Mouse (Mus musculus) hindbrain, embryonic 10.5 days (tissue): ENCODE results near the gene Cd48. TPM values are rescaled to one million over a fixed set of nuclear protein-coding genes. Genes with fewer than 3 reads are reported as not detected.

Experiments
- DNase-seq: peaks from one replicate; pipeline ENCODE4 v3.0.0-alpha.2; 2017; ENCODE audit warnings: low spot score
- H3K27ac ChIP-seq: fragments of 300-500 bp; sonication (generic); 2 replicates; pipeline ENCODE4 v1.5.1; 2016; ENCODE audit warnings: mild to moderate bottlenecking, moderate library complexity
- H3K27me3 ChIP-seq: fragments of 300-500 bp; sonication (generic); 2 replicates; pipeline ENCODE4 v1.6.1; 2016; ENCODE audit warnings: mild to moderate bottlenecking; ENCODE audit not compliant: poor library complexity, insufficient read depth, severe bottlenecking
- H3K36me3 ChIP-seq: fragments of 300-500 bp; sonication (generic); 2 replicates; pipeline ENCODE4 v1.6.1; 2016; ENCODE audit warnings: mild to moderate bottlenecking, moderate library complexity
- H3K4me1 ChIP-seq: fragments of 300-500 bp; sonication (generic); replicated peaks from 2 replicates; pipeline ENCODE4 v1.6.1; 2016; ENCODE audit warnings: mild to moderate bottlenecking
- H3K4me3 ChIP-seq: fragments of 300-500 bp; sonication (generic); 2 replicates; pipeline ENCODE4 v1.5.1; 2016; ENCODE audit warnings: mild to moderate bottlenecking, moderate library complexity
- H3K9me3 ChIP-seq: fragments of 300-500 bp; sonication (generic); 2 replicates; pipeline ENCODE4 v1.6.1; 2016; ENCODE audit warnings: mild to moderate bottlenecking, moderate library complexity
- WGBS: fragments of 180-500 bp; shearing (Covaris S2); methylation state at CpG from one replicate; pipeline ENCODE4 v1.1.7; 2016; 5-methylcytosine and 5-hydroxymethylcytosine counted together
- polyA plus RNA-seq: library from polyadenylated mRNA; unstranded; fragments of >200 nt; fragmentation: Nextera tagmentation; extraction: Ambion mirVana; gene quantifications from 2 replicates; pipeline ENCODE4 v1.2.1, GENCODE M21; 2016

Cd48 gene
- polyA plus RNA-seq, 1 experiment from 2014 or later, result 0.46 TPM

DNA sequence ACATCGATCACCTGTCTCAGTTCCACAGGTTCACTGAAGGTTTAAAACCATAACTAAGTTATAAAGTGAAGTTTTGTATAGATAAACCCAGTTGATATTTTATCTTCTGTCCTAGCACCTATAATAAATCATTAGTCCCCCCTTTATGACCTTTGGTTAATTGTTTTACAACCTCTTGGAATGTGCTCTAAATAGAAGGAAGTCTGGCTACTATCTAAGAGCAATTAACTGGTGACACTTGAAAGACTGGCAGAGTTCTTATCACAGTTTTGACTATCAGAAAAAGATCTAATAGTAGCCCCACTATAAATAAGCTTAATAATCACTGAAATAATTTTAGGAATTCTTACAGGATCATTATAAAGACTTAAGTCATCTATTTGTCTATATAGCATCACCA, 34.4 kb downstream of the Cd48 start:
- WGBS, result 86% methylated on average over 1 of the region's 1 CpGs
- DNase-seq, result no peak
- Histone ChIP-seq H3K9me3 (no peaks in the 10 kb centered on the region), H3K27ac (no peak overlapping the region), H3K36me3 (no peaks in the 10 kb centered on the region), H3K4me3 (no peak overlapping the region), H3K27me3 (no peaks in the 10 kb centered on the region), H3K4me1 (no peaks in the 10 kb centered on the region)

- H3K4me1 ChIP-seq, result no peaks in the 10 kb centered on the region
- no peaks in the 10 kb centered on the region for H3K27me3 ChIP-seq
- peaks cover 13% of the 10 kb centered on the region; the same call in 1 of the 2 replicates for H3K9me3 ChIP-seq
- no peaks in the 10 kb centered on the region for H3K36me3 ChIP-seq
- no peak for DNase-seq
- no peak overlapping the region for H3K4me3 ChIP-seq
- H3K27ac ChIP-seq, result no peak overlapping the region
Observed at GRCm38 (mm10) chr1:171731195-171731594, 49.4 kb downstream of the Cd48 start.

DNA sequence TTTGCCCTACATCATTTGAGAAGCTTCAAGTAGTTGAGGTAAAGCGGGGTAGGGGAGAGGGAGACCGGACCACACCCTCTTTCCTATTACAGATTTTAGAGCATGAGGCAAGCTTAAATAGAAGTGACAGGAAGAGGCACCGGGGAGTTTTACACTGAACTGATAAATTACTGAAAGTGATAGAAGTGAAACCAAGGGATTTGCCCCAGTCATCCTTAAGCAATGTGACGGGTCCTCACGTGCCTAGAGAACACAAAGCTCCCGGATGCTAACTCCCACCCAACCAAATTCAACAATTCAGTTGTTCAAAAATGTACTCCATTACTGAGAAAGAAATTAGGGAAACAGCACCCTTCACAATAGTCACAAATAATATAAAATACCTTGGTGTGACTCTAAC, 53.1 kb downstream of the Cd48 start:
- no peaks in the 10 kb centered on the region for H3K36me3 ChIP-seq
- no peak overlapping the region for H3K27ac ChIP-seq
- H3K9me3 ChIP-seq, result no peaks in the 10 kb centered on the region
- no peaks in the 10 kb centered on the region for H3K27me3 ChIP-seq
- no peak overlapping the region for H3K4me3 ChIP-seq
- 88% methylated on average over 6 of the region's 6 CpGs for WGBS
- DNase-seq, result no peak
- no peaks in the 10 kb centered on the region for H3K4me1 ChIP-seq

DNA sequence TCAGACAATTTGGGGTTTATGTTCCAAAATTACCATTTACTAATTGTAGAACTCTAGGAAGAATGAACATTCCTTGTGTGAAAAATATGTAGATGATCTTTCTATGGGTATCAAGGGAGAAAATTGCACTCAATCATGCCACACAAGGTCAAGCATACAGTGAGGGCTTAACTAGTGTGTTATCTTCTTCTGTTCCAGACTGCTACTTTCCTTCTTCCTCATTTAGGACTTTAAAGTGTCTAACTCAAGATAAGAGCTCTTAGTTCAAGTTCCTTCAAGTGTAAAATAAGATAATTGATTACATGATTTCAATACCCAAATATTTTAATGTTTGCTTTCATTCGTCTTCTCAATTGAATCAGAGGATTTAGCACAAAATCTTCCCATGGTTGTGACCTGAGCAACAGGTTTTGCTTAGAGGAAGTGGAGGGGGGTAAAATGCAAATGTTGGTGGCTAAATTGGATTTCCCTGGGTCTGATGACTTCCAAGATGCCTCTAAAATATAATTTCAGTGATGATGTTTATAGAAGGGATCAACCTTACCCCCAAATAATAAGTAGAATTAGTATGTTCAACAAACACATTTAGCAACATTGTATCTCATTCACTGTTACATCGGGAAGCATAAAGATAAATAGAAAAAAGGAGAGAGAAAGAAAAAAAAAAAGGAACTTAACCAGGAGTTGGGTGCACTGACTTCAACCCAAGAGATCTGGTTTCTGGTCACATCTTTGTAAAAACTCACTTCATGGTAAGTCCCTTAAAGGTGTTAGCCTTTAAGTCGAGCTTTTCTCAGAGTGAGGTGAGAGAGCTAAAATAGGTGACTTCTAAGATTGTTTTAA, 66.5 kb downstream of the Cd48 start:
- H3K9me3 ChIP-seq, result no peaks in the 10 kb centered on the region
- H3K27me3 ChIP-seq, result no peaks in the 10 kb centered on the region
- DNase-seq, result no peak
- H3K4me3 ChIP-seq, result no peak overlapping the region
- H3K27ac ChIP-seq, result no peak overlapping the region
- no peaks in the 10 kb centered on the region for H3K4me1 ChIP-seq
- WGBS, result 82% methylated on average over 3 of the region's 3 CpGs
- H3K36me3 ChIP-seq, result no peaks in the 10 kb centered on the region

Other genes with a start within 250 kb of the Cd48 start
- 22.2 and 28.7 TPM in 2 replicates for gene F11r, start 244.5 kb upstream of the Cd48 start, polyA plus RNA-seq
- 11.2 and 13.3 TPM in 2 replicates for gene Alyref2, start 178.5 kb upstream of the Cd48 start, polyA plus RNA-seq
- gene Itln1, start 146.7 kb upstream of the Cd48 start, polyA plus RNA-seq, result not detected in 2 replicates
- 0.09 TPM in 1 of 2 replicates, not detected in the other for gene Cd244a, start 122.8 kb upstream of the Cd48 start, polyA plus RNA-seq
- gene Ly9, start 74.6 kb upstream of the Cd48 start, polyA plus RNA-seq, result 0.09 TPM in 1 of 2 replicates, not detected in the other
- not detected in 2 replicates for gene Slamf7, start 29.0 kb upstream of the Cd48 start, polyA plus RNA-seq
- gene Slamf1, start 85.1 kb downstream of the Cd48 start, polyA plus RNA-seq, result 0.14 and 0.29 TPM in 2 replicates
- gene Cd84, start 157.7 kb downstream of the Cd48 start, polyA plus RNA-seq, result 0.50 and 0.56 TPM in 2 replicates
- gene Gm10521, start 213.7 kb downstream of the Cd48 start, polyA plus RNA-seq, result not detected in 2 replicates
- gene Slamf6, start 235.5 kb downstream of the Cd48 start, polyA plus RNA-seq, result 0.06 TPM in 1 of 2 replicates, not detected in the other